Mouse (Mus musculus): ENCODE data around the gene Ptgr1.

Gene Ptgr1

DNA sequence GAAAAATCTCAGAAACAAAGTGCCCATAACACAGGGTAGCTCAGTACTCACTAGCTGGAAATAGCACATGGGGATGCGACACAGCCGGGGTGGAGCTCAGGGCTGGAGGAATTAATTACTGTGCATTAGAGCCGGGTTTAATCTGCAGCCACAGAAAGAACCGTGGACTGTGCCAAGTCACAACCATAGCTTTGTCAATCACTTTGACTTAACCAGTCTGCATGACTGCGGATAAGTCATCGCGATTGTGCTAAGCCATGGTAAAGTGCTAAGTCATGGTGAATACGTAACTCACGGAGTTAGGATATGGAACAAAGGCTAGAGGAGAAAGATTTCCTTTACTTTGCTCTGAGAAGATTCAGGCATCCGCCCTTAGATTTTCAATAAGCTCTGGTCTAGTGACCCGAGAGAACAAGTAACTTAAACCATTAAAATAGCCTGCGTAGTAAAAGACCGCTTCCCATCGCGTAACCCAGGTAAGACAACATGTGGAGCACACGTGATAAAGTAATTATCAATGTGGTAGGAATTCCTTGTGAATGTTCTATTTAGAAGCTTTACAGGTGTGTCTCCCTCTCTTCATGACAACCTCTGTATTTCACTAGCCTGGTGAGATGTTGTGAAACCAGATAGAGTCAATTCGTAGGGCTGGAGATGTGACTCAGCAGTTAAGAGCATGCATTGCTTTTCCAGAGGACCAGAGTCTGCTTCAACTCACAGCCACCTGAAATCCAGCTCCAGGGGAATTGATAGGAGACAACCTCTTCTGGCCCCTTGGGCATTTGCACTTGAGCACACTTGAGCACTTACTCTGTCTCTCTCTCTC lies 3.9 kb upstream of the Ptgr1 start:
- DNase-seq = no peak

GRCm38 (mm10) chr4:58989303-58989898 lies 2.5 kb upstream of the Ptgr1 start:
- no peak for DNase-seq

GRCm38 (mm10) chr4:58985157-58985648 lies 1.7 kb downstream of the Ptgr1 start:
- DNase-seq = peak; percentile 88

GRCm38 (mm10) chr4:58982806-58983205 lies 4.1 kb downstream of the Ptgr1 start:
- DNase-seq = no peak

- no peak for DNase-seq
Observed at GRCm38 (mm10) chr4:58981421-58981820, 5.5 kb downstream of the Ptgr1 start.

DNA sequence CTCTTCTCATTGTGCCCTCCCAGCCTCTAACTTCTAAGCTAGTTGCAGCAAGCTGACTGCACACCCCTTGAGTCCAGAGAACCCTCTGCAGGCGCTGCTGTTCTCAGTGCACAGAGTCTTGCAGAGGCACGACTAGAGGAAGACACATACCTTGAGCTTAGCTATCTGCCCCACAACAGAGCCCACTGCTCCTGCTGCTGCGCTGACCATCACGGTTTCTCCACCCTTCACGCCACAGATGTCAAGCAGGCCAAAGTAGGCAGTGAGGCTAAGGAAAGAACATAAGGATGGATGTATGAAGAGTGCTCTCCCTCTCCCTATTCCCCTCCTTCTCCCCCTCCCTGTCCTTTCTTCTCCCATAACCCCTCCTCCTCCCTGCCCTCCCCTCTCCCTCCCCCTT lies 11.2 kb downstream of the Ptgr1 start:
- DNase-seq = no peak

- DNase-seq = no peak
Observed at GRCm38 (mm10) chr4:58970678-58971077, 16.2 kb downstream of the Ptgr1 start.

GRCm38 (mm10) chr4:58965136-58965535 lies 21.8 kb downstream of the Ptgr1 start:
- DNase-seq = no peak

- no peak for DNase-seq
Observed at GRCm38 (mm10) chr4:58963271-58963670, 23.6 kb downstream of the Ptgr1 start.

- no peak for DNase-seq
Observed at GRCm38 (mm10) chr4:58961719-58962118, 25.2 kb downstream of the Ptgr1 start.

DNA sequence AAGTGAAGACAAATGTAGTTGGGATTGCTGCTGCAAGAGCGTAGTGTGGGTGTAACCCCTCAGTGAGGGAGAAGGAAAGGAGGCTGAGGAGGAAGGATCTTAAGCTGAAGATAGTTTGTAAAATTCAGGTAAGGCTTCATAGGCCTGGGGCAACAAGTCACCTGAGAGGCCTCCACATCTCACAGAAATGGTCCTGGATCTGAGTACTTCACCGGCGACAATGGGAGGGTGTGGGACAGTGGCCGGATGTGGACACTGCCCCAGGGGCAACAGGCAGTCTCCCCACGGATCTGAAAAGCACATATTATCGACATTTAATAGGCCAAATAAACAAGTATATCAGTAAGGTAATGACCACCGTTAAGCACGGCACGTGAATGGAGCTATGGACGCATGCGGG lies 34.3 kb downstream of the Ptgr1 start:
- DNase-seq = no peak

GRCm38 (mm10) chr4:58948391-58948790 lies 38.5 kb downstream of the Ptgr1 start:
- no peak for DNase-seq

- no peak for DNase-seq
Observed at GRCm38 (mm10) chr4:58944695-58945094, 42.2 kb downstream of the Ptgr1 start.

DNA sequence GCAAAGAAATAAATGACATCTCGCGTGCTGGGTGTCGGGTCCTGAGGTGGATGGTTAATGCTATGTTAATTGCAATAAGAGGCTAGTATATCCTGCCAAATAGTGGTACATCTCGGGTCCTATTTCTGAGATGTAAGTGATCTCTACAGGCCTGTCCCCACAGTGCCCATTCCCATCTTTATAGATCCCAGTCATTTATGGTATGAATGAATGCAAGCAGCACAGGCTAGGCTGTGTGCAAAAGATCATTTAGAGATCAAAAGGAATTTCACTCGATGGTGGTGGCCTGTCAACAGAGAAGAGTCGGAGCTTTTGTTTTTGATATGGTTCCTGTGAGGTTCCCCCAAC lies 42.7 kb downstream of the Ptgr1 start:
- no peak for DNase-seq

DNA sequence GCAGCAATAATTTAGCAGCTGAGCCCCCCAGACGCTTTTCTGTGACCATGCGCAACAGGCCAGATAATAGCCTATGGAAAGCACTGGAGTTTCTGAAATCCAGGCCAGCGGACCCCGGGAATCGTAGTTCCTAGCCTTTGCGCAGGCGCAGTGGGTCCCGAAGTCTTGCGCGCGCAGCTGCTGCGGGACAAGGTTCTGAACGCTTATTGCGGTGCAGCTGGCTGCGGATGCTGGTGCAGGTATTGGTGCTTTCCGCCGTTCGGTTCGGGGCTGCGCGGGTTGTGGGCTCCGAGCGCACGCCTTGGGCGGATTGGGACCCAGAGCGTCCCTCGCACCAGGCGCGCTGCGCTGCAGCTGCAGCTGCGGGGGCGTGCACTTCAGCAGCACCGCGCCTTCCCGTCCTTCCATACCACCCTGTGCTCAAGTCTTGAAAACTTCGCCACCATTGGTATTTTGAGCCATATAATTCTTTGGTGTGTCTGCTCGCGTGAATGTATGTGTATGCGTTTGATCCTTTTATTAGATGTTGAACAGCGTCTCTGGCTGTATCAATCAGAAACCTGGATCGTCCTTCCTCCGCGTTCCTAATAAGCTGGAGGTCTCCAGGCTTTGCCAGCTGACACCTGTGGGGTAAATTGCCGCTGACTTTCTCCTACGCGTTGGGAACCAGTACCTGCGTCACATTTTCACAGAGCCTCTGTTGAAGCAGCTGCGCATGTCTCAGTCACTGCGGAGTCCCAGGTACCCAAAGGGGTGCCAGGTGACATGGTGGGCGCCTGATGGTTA lies 43.3 kb downstream of the Ptgr1 start, which contains the start of gene Zkscan16:
Gene Zkscan16, plus strand, starts transcription at position 209 of the 786 bp plus-strand sequence.
- DNase-seq = peak; percentile 89

DNA sequence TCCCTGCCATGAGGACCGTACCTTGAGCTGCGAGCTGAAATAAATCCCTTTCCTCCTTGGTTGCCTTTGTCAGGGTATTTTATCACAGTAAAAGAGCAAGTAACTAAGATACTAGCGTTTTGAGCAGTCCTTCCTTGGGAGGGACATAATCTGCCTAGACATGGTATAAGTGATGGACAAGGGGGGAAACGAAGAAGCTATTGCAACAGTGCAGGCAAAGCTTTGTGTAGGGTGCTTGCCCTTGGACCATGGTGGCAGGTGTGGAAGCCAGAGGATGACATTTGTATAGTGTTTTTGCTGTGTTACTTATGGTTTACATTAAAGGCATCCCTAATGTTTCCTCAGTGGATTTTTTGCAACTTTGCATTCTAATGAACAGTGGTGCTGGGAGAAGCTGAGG lies 44.0 kb downstream of the Ptgr1 start:
- no peak for DNase-seq

DNA sequence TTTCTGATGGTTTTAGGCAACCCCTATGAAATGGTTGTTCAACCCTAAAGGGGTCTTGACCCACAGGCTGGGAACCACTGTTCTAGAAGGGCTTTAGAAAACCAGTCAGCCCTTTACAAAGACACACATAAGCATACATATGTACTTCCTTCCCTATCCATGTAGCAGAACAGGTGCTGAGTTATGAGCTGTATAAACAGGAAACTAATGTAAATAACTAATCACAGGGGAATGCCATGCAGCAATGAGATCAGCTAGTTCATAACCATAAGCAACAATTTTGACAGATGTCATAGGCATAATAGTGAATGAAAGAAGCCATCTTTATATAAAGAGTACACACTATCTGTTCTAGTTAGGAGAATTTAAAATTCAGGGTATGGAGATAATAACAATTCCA lies 45.3 kb downstream of the Ptgr1 start:
- no peak for DNase-seq

DNA sequence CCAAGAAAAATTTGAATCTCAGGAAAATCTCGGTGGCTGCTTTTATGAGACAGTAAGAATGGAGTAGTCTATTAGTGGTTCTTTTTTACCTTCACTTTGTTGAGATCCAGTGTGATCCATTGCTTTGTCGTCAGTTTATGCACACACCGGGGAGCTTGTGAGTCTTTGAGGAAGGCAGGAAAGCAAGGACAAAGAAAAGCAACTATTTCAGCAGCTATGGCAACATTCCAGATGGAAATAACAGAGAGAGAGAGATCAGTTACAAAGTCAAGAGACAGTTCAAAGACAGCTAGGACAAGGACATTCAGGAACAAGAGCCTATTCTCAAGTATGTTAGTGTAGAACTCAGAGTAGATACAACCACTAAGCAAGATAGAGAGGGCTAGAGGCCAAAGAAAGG lies 51.1 kb downstream of the Ptgr1 start:
- DNase-seq = no peak

GRCm38 (mm10) chr4:58934746-58935476 lies 52.0 kb downstream of the Ptgr1 start:
- peak; percentile 37 for DNase-seq

DNA sequence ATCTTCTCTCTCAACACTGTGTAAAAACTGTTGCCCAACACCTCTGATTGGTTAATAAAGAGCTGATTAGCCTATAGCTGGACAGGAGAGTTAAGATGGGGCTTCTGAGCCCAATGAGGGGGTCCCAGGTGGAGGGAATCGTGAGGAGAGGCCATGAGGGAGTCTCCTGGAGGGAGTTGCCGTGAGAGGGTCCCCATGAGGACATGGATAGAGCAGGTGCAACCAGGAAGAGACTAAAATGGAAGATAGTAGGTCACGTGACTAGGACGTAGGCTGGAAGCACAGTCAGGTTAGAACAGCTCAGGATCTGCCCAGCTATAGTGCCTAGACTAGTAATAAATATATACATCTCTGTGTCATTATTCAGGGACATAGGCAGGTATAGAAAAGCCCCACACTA lies 52.6 kb downstream of the Ptgr1 start:
- DNase-seq = no peak

DNA sequence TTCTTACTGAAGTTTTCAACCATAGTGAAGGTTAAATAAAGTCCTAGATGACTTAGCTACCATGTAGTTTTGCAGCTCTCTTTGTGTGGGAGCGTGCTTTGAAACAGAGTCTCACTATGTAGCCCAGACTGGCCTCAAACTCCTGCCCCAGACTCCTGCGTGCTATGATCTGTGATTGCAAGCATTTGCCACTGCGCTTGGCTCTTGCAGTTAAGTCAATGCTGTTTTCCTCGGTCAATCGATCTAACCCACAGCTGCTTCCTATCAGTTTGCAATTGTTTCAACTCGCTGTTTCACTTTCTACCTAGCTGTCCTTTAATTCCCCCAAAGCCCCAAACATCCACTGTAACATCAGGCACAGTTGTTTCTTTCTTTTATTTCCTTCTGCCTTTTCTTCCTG lies 54.4 kb downstream of the Ptgr1 start:
- no peak for DNase-seq

DNA sequence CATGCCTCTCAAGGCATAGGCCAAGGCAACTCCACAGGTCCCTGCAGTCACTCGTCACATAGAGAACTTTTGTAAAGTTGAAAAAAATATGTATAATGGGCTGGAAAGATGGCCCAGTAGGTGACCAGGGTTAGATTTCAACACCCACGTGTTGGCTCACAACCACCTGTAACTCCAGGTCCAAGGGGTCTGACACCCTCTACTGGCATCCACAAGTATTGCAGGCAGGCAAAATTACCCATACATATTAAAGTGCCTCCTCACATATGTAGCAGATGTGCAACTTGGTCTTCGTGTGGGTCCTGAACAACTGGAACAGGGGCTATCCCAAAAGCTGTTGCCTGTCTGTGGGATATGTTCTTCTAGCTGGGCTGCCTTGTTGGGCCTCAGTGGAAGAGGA lies 59.3 kb downstream of the Ptgr1 start:
- DNase-seq = no peak

GRCm38 (mm10) chr4:58926120-58926519 lies 60.8 kb downstream of the Ptgr1 start:
- no peak for DNase-seq

Measured in kidney, postnatal 10 days (tissue).